Mouse (Mus musculus): ENCODE data around the gene Trim33. TPM values are rescaled to one million over a fixed set of nuclear protein-coding genes. Genes with fewer than 3 reads are reported as not detected.

Gene Trim33
- polyA plus RNA-seq, 1 experiment from 2014 or later = 29.7 TPM

- H3K27me3 ChIP-seq = no peaks in the 10 kb centered on the region
- no peak overlapping the region for H3K4me3 ChIP-seq (replicated peaks)
- no peak overlapping the region for H3K9ac ChIP-seq
- H3K27ac ChIP-seq = no peak overlapping the region
- 88% methylated on average over 4 of the region's 4 CpGs for WGBS
- H3K4me2 ChIP-seq = no peak overlapping the region
- no peak for ATAC-seq (replicated peaks; ENCODE audit: low FRiP score)
- peaks cover 4% of the 10 kb centered on the region; the same call in 1 of the 2 replicates for H3K9me3 ChIP-seq (replicated peaks)
- H3K36me3 ChIP-seq = peaks cover 8% of the 10 kb centered on the region
- H3K4me1 ChIP-seq = no peaks in the 10 kb centered on the region
Measured at GRCm38 (mm10) chr3:103288761-103289160, 9.7 kb downstream of the Trim33 start.

GRCm38 (mm10) chr3:103291087-103291486 lies 12.0 kb downstream of the Trim33 start:
- no peak for ATAC-seq (replicated peaks; ENCODE audit: low FRiP score)

GRCm38 (mm10) chr3:103305411-103305982 lies 26.4 kb downstream of the Trim33 start:
- Histone ChIP-seq H3K4me3 (replicated peaks) (no peak overlapping the region), H3K9ac (no peak overlapping the region), H3K9me3 (replicated peaks) (no peaks in the 10 kb centered on the region), H3K27me3 (no peaks in the 10 kb centered on the region), H3K4me2 (no peak overlapping the region), H3K36me3 (no peaks in the 10 kb centered on the region), H3K27ac (no peak overlapping the region), H3K4me1 (0 out of 2 replicates have a peak, but pooled peaks cover 4% of the 10 kb centered on the region)
- 76% methylated on average over 6 of the region's 6 CpGs for WGBS
- ATAC-seq (replicated peaks; ENCODE audit: low FRiP score) = no peak; the same call in 1 of the 2 replicates

More at GRCm38 (mm10) chr3:103291087-103291486, 12.0 kb downstream of the Trim33 start:
- peaks cover 14% of the 10 kb centered on the region for H3K36me3 ChIP-seq
- no peak overlapping the region for H3K9ac ChIP-seq
- H3K27me3 ChIP-seq = no peaks in the 10 kb centered on the region
- no peak overlapping the region for H3K4me2 ChIP-seq
- no peaks in the 10 kb centered on the region for H3K4me1 ChIP-seq
- H3K4me3 ChIP-seq (replicated peaks) = no peak overlapping the region
- no peak overlapping the region for H3K27ac ChIP-seq
- H3K9me3 ChIP-seq (replicated peaks) = peaks cover 7% of the 10 kb centered on the region; the same call in 1 of the 2 replicates
- 88% methylated on average over 2 of the region's 2 CpGs for WGBS

- Histone ChIP-seq H3K9ac (no peak overlapping the region), H3K4me3 (replicated peaks) (no peak overlapping the region), H3K4me1 (0 out of 2 replicates have a peak, but pooled peaks cover 4% of the 10 kb centered on the region), H3K4me2 (no peak overlapping the region), H3K27ac (no peak overlapping the region), H3K27me3 (no peaks in the 10 kb centered on the region), H3K9me3 (replicated peaks) (no peaks in the 10 kb centered on the region), H3K36me3 (peaks cover 23% of the 10 kb centered on the region)
- no peak for ATAC-seq (replicated peaks; ENCODE audit: low FRiP score)
- 82% methylated on average over 5 of the region's 5 CpGs for WGBS
Measured at GRCm38 (mm10) chr3:103309252-103309651, 30.2 kb downstream of the Trim33 start.

- ATAC-seq (replicated peaks; ENCODE audit: low FRiP score) = no peak
- H3K9ac ChIP-seq = no peak overlapping the region
- H3K4me3 ChIP-seq (replicated peaks) = no peak overlapping the region
- H3K4me1 ChIP-seq = 0 out of 2 replicates have a peak, but pooled peaks cover 4% of the 10 kb centered on the region
- 89% methylated on average over 1 of the region's 1 CpGs for WGBS
- no peaks in the 10 kb centered on the region for H3K27me3 ChIP-seq
- no peaks in the 10 kb centered on the region for H3K9me3 ChIP-seq (replicated peaks)
- peaks cover 28% of the 10 kb centered on the region for H3K36me3 ChIP-seq
- H3K4me2 ChIP-seq = no peak overlapping the region
- no peak overlapping the region for H3K27ac ChIP-seq
Measured at GRCm38 (mm10) chr3:103309750-103310149, 30.7 kb downstream of the Trim33 start.

GRCm38 (mm10) chr3:103314291-103314690 lies 35.2 kb downstream of the Trim33 start:
- Histone ChIP-seq H3K27me3 (no peaks in the 10 kb centered on the region), H3K9ac (no peak overlapping the region), H3K27ac (no peak overlapping the region), H3K9me3 (replicated peaks) (no peaks in the 10 kb centered on the region), H3K36me3 (peaks cover 43% of the 10 kb centered on the region), H3K4me3 (replicated peaks) (no peak overlapping the region), H3K4me1 (0 out of 2 replicates have a peak, but pooled peaks cover 2% of the 10 kb centered on the region), H3K4me2 (no peak overlapping the region)
- ATAC-seq (replicated peaks; ENCODE audit: low FRiP score) = no peak

- no peak overlapping the region for H3K4me3 ChIP-seq (replicated peaks)
- WGBS = 46% methylated on average over 1 of the region's 1 CpGs
- no peak overlapping the region for H3K27ac ChIP-seq
- no peaks in the 10 kb centered on the region for H3K27me3 ChIP-seq
- no peaks in the 10 kb centered on the region for H3K9me3 ChIP-seq (replicated peaks)
- ATAC-seq (replicated peaks; ENCODE audit: low FRiP score) = no peak
- H3K9ac ChIP-seq = no peak overlapping the region
- H3K36me3 ChIP-seq = peaks cover 61% of the 10 kb centered on the region
- no peak overlapping the region for H3K4me2 ChIP-seq
- no peaks in the 10 kb centered on the region for H3K4me1 ChIP-seq
Measured at GRCm38 (mm10) chr3:103335371-103335770, 56.3 kb downstream of the Trim33 start.

- H3K4me3 ChIP-seq (replicated peaks) = no peak overlapping the region
- no peak overlapping the region for H3K27ac ChIP-seq
- no peak overlapping the region for H3K4me2 ChIP-seq
- H3K27me3 ChIP-seq = no peaks in the 10 kb centered on the region
- no peaks in the 10 kb centered on the region for H3K4me1 ChIP-seq
- 91% methylated on average over 2 of the region's 2 CpGs for WGBS
- no peaks in the 10 kb centered on the region for H3K9me3 ChIP-seq (replicated peaks)
- peaks cover 61% of the 10 kb centered on the region for H3K36me3 ChIP-seq
- no peak overlapping the region for H3K9ac ChIP-seq
- no peak for ATAC-seq (replicated peaks; ENCODE audit: low FRiP score)
Measured at GRCm38 (mm10) chr3:103346658-103347057, 67.6 kb downstream of the Trim33 start.

GRCm38 (mm10) chr3:103353518-103353917 lies 74.4 kb downstream of the Trim33 start:
- ATAC-seq (replicated peaks; ENCODE audit: low FRiP score) = no peak
- Histone ChIP-seq H3K27me3 (no peaks in the 10 kb centered on the region), H3K9me3 (replicated peaks) (no peaks in the 10 kb centered on the region), H3K4me2 (no peak overlapping the region), H3K4me3 (replicated peaks) (no peak overlapping the region), H3K4me1 (no peaks in the 10 kb centered on the region), H3K36me3 (peaks cover 64% of the 10 kb centered on the region), H3K9ac (no peak overlapping the region), H3K27ac (no peak overlapping the region)
- 92% methylated on average over 5 of the region's 5 CpGs for WGBS

- Histone ChIP-seq H3K27me3 (no peaks in the 10 kb centered on the region), H3K4me2 (no peak overlapping the region), H3K36me3 (peaks cover 64% of the 10 kb centered on the region), H3K4me1 (no peaks in the 10 kb centered on the region), H3K9ac (no peak overlapping the region), H3K27ac (no peak overlapping the region), H3K9me3 (replicated peaks) (no peaks in the 10 kb centered on the region), H3K4me3 (replicated peaks) (no peak overlapping the region)
- 92% methylated on average over 2 of the region's 2 CpGs for WGBS
- no peak for ATAC-seq (replicated peaks; ENCODE audit: low FRiP score)
Measured at GRCm38 (mm10) chr3:103354041-103354440, 74.9 kb downstream of the Trim33 start.

- peak overlapping the region; percentile 28; the same call in 1 of the 2 replicates for H3K27ac ChIP-seq
- peak; percentile 62; the same call in 1 of the 2 replicates for ATAC-seq (replicated peaks; ENCODE audit: low FRiP score)
- 32% methylated on average over 7 of the region's 7 CpGs for WGBS
- H3K9me3 ChIP-seq (replicated peaks) = no peaks in the 10 kb centered on the region
- no peaks in the 10 kb centered on the region for H3K27me3 ChIP-seq
- 0 out of 2 replicates have a peak, but pooled peaks cover 5% of the 10 kb centered on the region for H3K4me1 ChIP-seq
- peaks cover 18% of the 10 kb centered on the region; the same call in 1 of the 2 replicates for H3K36me3 ChIP-seq
- no peak overlapping the region for H3K9ac ChIP-seq
- H3K4me2 ChIP-seq = no peak overlapping the region
- H3K4me3 ChIP-seq (replicated peaks) = no peak overlapping the region
Measured at GRCm38 (mm10) chr3:103361150-103361549, 82.1 kb downstream of the Trim33 start.

GRCm38 (mm10) chr3:103364182-103364945 lies 85.3 kb downstream of the Trim33 start:
- Histone ChIP-seq H3K4me1 (0 out of 2 replicates have a peak, but pooled peaks cover 5% of the 10 kb centered on the region), H3K4me2 (no peak overlapping the region), H3K4me3 (replicated peaks) (no peak overlapping the region), H3K36me3 (peaks cover 3% of the 10 kb centered on the region; the same call in 1 of the 2 replicates), H3K27me3 (no peaks in the 10 kb centered on the region), H3K9me3 (replicated peaks) (no peaks in the 10 kb centered on the region), H3K27ac (no peak overlapping the region), H3K9ac (no peak overlapping the region)
- 83% methylated on average over 11 of the region's 11 CpGs for WGBS
- ATAC-seq (replicated peaks; ENCODE audit: low FRiP score) = no peak

Data from kidney, embryonic 15.5 days (tissue).